Mouse (Mus musculus): ENCODE measurements around the gene Slc2a6.

DNA sequence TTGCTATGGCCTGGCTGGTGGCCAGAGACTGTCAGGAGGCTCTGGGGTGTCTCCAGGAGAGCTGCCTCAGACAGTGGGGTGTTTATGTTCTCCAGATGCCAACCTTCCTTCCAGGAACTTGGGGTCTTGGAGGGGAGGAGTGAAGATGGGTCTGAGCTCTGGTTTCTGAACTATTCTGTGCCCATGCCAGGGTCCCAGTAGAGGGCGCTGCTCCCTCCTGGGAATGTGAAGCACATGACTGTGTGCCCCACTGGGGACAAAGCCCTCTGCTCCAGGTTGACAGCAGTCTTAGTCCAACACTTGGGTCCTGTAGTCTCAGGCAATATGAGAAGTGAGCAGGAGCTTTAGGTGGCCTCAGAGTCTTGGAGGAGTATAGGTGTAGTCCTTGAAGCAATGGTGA, 11.5 kb upstream of the Slc2a6 start:
- TF ChIP-seq CTCF (IDR thresholded peaks at IDR 0.05; ENCODE audit: borderline replicate concordance, insufficient read depth, low read depth, low read length), result peak; percentile 24; the same call in 1 of the 2 replicates
- no peak for TF ChIP-seq POLR2A (IDR thresholded peaks at IDR 0.05; ENCODE audit: borderline replicate concordance, insufficient read depth, low read length)
